Mouse (Mus musculus) forebrain, postnatal 0 days (tissue): ENCODE results near the gene Dppa4. TPM values are rescaled to one million over a fixed set of nuclear protein-coding genes. Genes with fewer than 3 reads are reported as not detected.

ENCODE experiments used
- ATAC-seq: fragments of 200-750 bp; cut with Nextera tagmentation; 2 replicates; pipeline ENCODE4 v1.8.0; 2017; ENCODE audit warnings: mild to moderate bottlenecking, moderate library complexity
- DNase-seq: peaks from one replicate; pipeline ENCODE4 v3.0.0-alpha.2; 2015
- H3K27ac ChIP-seq: fragments of 300-500 bp; sonication (generic); 2 replicates; pipeline ENCODE4 v1.5.1; 2014; ENCODE audit warnings: low read depth, mild to moderate bottlenecking, antibody characterized with exemption, low read length, moderate library complexity, mixed read lengths
- H3K27me3 ChIP-seq: fragments of 300-500 bp; sonication (generic); 2 replicates; pipeline ENCODE4 v1.6.1; 2014; ENCODE audit warnings: mild to moderate bottlenecking, low read length, mixed read lengths; ENCODE audit not compliant: insufficient read depth
- H3K36me3 ChIP-seq: fragments of 300-500 bp; sonication (generic); 2 replicates; pipeline ENCODE4 v1.6.1; 2014; ENCODE audit warnings: mild to moderate bottlenecking, moderate library complexity; ENCODE audit not compliant: insufficient read depth
- H3K4me1 ChIP-seq: fragments of 300-500 bp; sonication (generic); 2 replicates; pipeline ENCODE4 v1.6.1; 2014; ENCODE audit warnings: antibody characterized with exemption; ENCODE audit not compliant: insufficient read depth
- H3K4me2 ChIP-seq: fragments of 300-500 bp; sonication (generic); 2 replicates; pipeline ENCODE4 v1.6.1; 2014; ENCODE audit warnings: low read depth, mild to moderate bottlenecking, moderate library complexity
- H3K4me3 ChIP-seq: fragments of 300-500 bp; sonication (generic); 2 replicates; pipeline ENCODE4 v1.5.1; 2014; ENCODE audit warnings: low read depth, low read length, mixed read lengths
- H3K9ac ChIP-seq: fragments of 300-500 bp; sonication (generic); 2 replicates; pipeline ENCODE4 v1.6.1; 2014; ENCODE audit warnings: mild to moderate bottlenecking
- H3K9me3 ChIP-seq: fragments of 300-500 bp; sonication (generic); 2 replicates; pipeline ENCODE4 v1.6.1; 2016; ENCODE audit warnings: low read length
- CTCF ChIP-seq: sonication (generic); IDR thresholded peaks from 2 replicates; pipeline ENCODE4 v1.5.1; 2016; ENCODE audit warnings: antibody characterized with exemption, control low read depth, low read depth
- WGBS: fragments of 180-500 bp; shearing (Covaris S2); extraction: QIAGEN DNeasy Blood & Tissue Kit; methylation state at CpG from one replicate; pipeline ENCODE4 v1.1.7; 2014; 5-methylcytosine and 5-hydroxymethylcytosine counted together
- polyA plus RNA-seq: library from polyadenylated mRNA; unstranded; fragments of >200 nt; fragmentation: Nextera tagmentation; extraction: Ambion mirVana; gene quantifications from 2 replicates; pipeline ENCODE4 v1.2.1, GENCODE M21; 2015
- total RNA-seq: library from RNA; depleted of rRNA; stranded (reverse); fragments of >200 nt; gene quantifications from 2 replicates; pipeline ENCODE4 v1.2.3, GENCODE M21; 2014

Gene Dppa4
- total and polyA plus RNA-seq, 2 experiments from 2014 or later: not detected

- Histone ChIP-seq H3K36me3 (no peaks in the 10 kb centered on the region), H3K4me3 (no peak overlapping the region), H3K4me2 (no peak overlapping the region), H3K27me3 (no peaks in the 10 kb centered on the region), H3K4me1 (no peaks in the 10 kb centered on the region), H3K9me3 (no peaks in the 10 kb centered on the region), H3K27ac (no peak overlapping the region), H3K9ac (no peak overlapping the region)
- no peak for ATAC-seq
- no peak for DNase-seq
- TF ChIP-seq CTCF: no peak
- WGBS: 71% methylated on average over 1 of the region's 1 CpGs
Observed at GRCm38 (mm10) chr16:48262901-48263300, 20.6 kb upstream of the Dppa4 start.

DNA sequence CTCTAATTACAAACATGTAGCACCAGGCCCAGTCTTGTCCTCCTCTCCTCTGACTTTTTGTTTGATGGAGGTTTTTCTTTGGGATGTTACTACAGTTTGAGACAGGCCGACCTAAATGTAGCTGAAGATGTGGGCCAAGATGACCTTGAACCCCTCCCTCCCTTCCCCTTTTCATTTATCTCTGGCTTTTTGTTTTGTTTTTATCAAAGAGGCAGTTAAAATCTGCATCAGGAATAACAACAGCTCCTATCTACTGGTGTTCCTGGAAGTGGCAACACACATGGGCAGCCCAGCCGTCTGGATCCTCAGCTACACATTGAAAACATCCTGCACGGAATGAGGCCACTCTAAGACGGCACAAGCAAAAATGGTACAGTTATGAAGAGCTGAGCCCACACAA is 17.7 kb upstream of the Dppa4 start:
- no peak for TF ChIP-seq CTCF
- no peaks in the 10 kb centered on the region for H3K9me3 ChIP-seq
- no peak overlapping the region for H3K27ac ChIP-seq
- 83% methylated on average over 4 of the region's 4 CpGs for WGBS
- ATAC-seq: no peak
- no peaks in the 10 kb centered on the region for H3K36me3 ChIP-seq
- DNase-seq: no peak
- H3K4me2 ChIP-seq: no peak overlapping the region
- no peak overlapping the region for H3K4me3 ChIP-seq
- no peaks in the 10 kb centered on the region for H3K27me3 ChIP-seq
- H3K4me1 ChIP-seq: no peaks in the 10 kb centered on the region
- no peak overlapping the region for H3K9ac ChIP-seq

DNA sequence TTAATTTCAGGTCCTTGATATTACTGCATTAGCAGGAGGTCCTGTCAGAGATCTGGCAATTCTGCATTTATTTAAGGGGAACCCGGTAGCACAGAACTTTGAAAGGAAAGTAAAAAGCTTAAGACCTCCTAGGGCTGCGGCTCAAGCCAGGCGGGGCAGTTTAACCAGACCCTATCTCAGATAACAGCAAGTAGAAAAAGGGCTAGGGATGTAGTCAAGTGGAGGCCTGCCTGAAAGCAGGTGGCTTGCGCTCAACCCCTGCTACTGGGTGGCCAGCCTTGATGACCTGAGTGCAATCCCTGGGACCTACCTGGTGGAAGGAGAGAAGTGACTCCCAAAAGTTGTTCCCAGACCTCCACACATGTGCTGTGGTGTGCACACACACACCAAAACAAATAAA is 6.6 kb upstream of the Dppa4 start:
- DNase-seq: no peak
- Histone ChIP-seq H3K27ac (no peak overlapping the region), H3K4me2 (no peak overlapping the region), H3K9me3 (no peaks in the 10 kb centered on the region), H3K4me1 (no peaks in the 10 kb centered on the region), H3K27me3 (no peaks in the 10 kb centered on the region), H3K9ac (no peak overlapping the region), H3K4me3 (no peak overlapping the region), H3K36me3 (no peaks in the 10 kb centered on the region)
- ATAC-seq: no peak
- no peak for TF ChIP-seq CTCF
- WGBS: 76% methylated on average over 4 of the region's 4 CpGs

DNA sequence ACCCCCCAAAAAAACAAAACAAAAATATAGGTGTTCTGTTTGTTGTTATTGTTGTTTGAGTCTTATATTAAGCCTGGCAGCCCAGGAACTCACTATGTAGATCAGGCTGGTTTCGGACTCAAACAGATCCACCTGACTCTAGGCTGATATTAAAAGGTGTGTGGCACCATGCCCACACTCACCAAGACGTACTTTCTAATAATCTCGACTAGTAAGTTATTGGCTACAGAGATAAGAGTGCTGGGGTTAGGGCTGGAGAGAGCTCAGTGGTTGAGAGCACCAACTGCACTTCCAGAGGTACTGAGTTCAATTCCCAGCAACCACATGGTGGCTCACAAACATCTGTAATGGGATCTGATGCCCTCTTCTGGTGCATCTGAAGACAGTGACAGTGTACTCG is 2.6 kb upstream of the Dppa4 start:
- Histone ChIP-seq H3K4me2 (no peak overlapping the region), H3K27me3 (no peaks in the 10 kb centered on the region), H3K27ac (no peak overlapping the region), H3K9ac (no peak overlapping the region), H3K9me3 (no peaks in the 10 kb centered on the region), H3K36me3 (no peaks in the 10 kb centered on the region), H3K4me3 (no peak overlapping the region), H3K4me1 (no peaks in the 10 kb centered on the region)
- WGBS: 93% methylated on average over 4 of the region's 4 CpGs
- TF ChIP-seq CTCF: no peak
- DNase-seq (no peak), ATAC-seq (no peak)

DNA sequence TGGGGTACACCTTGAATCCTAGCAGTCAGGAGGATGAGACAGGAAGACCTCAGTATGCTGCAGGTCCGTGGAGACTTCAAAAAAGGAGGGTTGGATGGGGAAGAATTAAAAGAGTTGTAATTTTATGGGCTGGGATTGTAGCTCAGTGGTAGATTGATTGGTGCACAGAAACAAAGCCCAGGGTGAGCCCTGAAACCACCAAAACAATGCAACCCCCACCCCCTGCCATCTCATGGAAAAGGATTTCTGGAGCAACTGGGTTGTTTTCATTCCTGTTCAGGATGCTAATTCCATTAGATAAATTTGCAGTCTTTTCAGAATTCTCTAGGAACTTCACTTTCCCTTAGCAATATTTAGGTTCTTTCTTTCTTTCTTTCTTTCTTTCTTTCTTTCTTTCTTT is 732 bp upstream of the Dppa4 start:
- no peak overlapping the region for H3K4me2 ChIP-seq
- no peak overlapping the region for H3K4me3 ChIP-seq
- no peak overlapping the region for H3K27ac ChIP-seq
- H3K4me1 ChIP-seq: no peaks in the 10 kb centered on the region
- DNase-seq: no peak
- H3K36me3 ChIP-seq: no peaks in the 10 kb centered on the region
- ATAC-seq: no peak
- no peaks in the 10 kb centered on the region for H3K27me3 ChIP-seq
- no peaks in the 10 kb centered on the region for H3K9me3 ChIP-seq
- TF ChIP-seq CTCF: no peak
- no peak overlapping the region for H3K9ac ChIP-seq
- WGBS: 60% methylated on average over 1 of the region's 1 CpGs

DNA sequence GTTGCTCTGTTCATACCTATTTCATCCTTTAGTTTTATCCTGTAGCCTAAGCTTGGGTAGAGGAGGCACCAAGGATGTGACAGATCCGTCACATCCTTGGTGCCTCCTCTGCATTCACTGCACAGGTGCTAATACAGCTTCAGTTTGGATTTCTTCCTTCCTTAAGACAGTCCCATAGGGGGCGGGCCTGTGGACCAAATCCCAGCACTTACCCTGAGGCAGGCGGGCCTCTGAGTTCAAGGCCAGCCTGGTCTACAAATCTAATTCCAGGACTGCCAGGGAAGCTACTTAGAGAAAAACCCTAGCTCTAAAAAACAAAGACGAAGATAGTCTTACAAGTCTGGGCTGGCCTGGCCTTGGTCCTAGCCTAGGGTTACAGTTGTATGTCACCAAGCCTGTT is 2.0 kb downstream of the Dppa4 start:
- no peak overlapping the region for H3K4me3 ChIP-seq
- no peaks in the 10 kb centered on the region for H3K36me3 ChIP-seq
- DNase-seq: no peak
- no peak for ATAC-seq
- H3K9me3 ChIP-seq: no peaks in the 10 kb centered on the region
- WGBS: 95% methylated on average over 4 of the region's 4 CpGs
- no peak overlapping the region for H3K27ac ChIP-seq
- no peaks in the 10 kb centered on the region for H3K4me1 ChIP-seq
- no peak for TF ChIP-seq CTCF
- no peak overlapping the region for H3K4me2 ChIP-seq
- no peaks in the 10 kb centered on the region for H3K27me3 ChIP-seq
- no peak overlapping the region for H3K9ac ChIP-seq

DNA sequence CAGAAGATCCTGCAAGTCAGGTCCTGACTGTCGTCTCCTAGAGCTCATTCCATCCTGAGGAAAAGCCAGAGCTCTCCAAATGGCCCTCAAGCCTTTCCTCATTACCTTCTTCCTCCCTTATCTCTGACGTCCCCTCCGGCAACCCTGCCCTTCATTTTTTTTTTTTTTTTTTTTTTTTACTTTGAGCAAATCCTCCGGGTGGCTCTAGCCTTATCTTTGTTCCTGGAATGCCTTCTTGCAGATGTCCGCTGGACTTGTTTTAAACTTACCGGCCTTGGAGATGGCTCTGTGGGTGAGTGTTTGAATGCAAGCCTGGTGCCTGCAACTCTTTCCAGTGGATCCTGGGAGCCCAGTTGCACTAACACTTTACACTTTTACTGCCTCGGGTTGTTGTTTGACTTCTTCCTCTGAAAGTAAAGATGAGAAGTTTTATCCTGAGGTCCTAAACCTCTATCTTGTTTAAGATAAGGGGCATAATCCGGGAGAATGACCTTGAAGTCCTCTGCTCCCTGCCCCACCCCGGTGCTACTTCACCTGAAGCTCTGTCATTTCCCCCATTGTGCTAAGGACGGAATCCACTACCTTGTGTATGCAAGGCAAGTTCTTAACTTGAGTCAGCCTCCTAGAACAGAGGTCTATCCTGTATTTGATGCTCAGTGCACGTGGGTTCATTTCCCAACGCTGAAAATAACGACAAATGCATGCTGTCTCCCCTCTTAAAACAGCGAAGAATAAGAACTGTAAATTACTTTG is 14.0 kb downstream of the Dppa4 start:
- ATAC-seq (no peak), DNase-seq (no peak)
- Histone ChIP-seq H3K4me3 (no peak overlapping the region), H3K4me2 (no peak overlapping the region), H3K27ac (no peak overlapping the region), H3K36me3 (no peaks in the 10 kb centered on the region), H3K9ac (no peak overlapping the region), H3K4me1 (no peaks in the 10 kb centered on the region), H3K9me3 (no peaks in the 10 kb centered on the region), H3K27me3 (no peaks in the 10 kb centered on the region)
- TF ChIP-seq CTCF: no peak
- WGBS: 82% methylated on average over 14 of the region's 14 CpGs
